Mouse (Mus musculus): ENCODE results near the gene Ccnyl1.
"Not testable (repeated sequence)": the region's sequence is repeated elsewhere in the genome, so short reads cannot be mapped to it uniquely, and the experiment has no call there.

Ccnyl1 gene

GRCm38 (mm10) chr1:64690213-64691013 lies at the start of gene Ccnyl1:
Gene Ccnyl1, plus strand, starts transcription at chr1:64690455.
- peak; percentile 98 to 99 for DNase-seq (ENCODE audit: low spot score in 2 of 2)

- DNase-seq (ENCODE audit: low spot score in 2 of 2) = no peak
Observed at GRCm38 (mm10) chr1:64641069-64641468, 49.2 kb upstream of the Ccnyl1 start.

GRCm38 (mm10) chr1:64642541-64642940 lies 47.7 kb upstream of the Ccnyl1 start:
- not testable (repeated sequence) for DNase-seq (ENCODE audit: low spot score in 2 of 2)

GRCm38 (mm10) chr1:64644513-64644912 lies 45.7 kb upstream of the Ccnyl1 start:
- no peak for DNase-seq (ENCODE audit: low spot score in 2 of 2)

GRCm38 (mm10) chr1:64649362-64650124 lies 40.7 kb upstream of the Ccnyl1 start:
- DNase-seq (ENCODE audit: low spot score in 2 of 2) = no peak

GRCm38 (mm10) chr1:64653701-64654100 lies 36.6 kb upstream of the Ccnyl1 start:
- no peak for DNase-seq (ENCODE audit: low spot score in 2 of 2)

GRCm38 (mm10) chr1:64655415-64655814 lies 34.8 kb upstream of the Ccnyl1 start:
- DNase-seq (ENCODE audit: low spot score in 2 of 2) = no peak

GRCm38 (mm10) chr1:64656423-64657129 lies 33.7 kb upstream of the Ccnyl1 start:
- DNase-seq (ENCODE audit: low spot score in 2 of 2) = no peak

GRCm38 (mm10) chr1:64658876-64659275 lies 31.4 kb upstream of the Ccnyl1 start:
- no peak for DNase-seq (ENCODE audit: low spot score in 2 of 2)

- DNase-seq (ENCODE audit: low spot score in 2 of 2) = no peak
Observed at GRCm38 (mm10) chr1:64667111-64667633, 23.1 kb upstream of the Ccnyl1 start.

GRCm38 (mm10) chr1:64669451-64669850 lies 20.8 kb upstream of the Ccnyl1 start:
- no peak for DNase-seq (ENCODE audit: low spot score in 2 of 2)

GRCm38 (mm10) chr1:64673931-64674330 lies 16.3 kb upstream of the Ccnyl1 start:
- DNase-seq (ENCODE audit: low spot score in 2 of 2) = no peak

- no peak for DNase-seq (ENCODE audit: low spot score in 2 of 2)
Observed at GRCm38 (mm10) chr1:64676060-64676839, 14.0 kb upstream of the Ccnyl1 start.

GRCm38 (mm10) chr1:64681499-64681898 lies 8.8 kb upstream of the Ccnyl1 start:
- DNase-seq (ENCODE audit: low spot score in 2 of 2) = no peak

GRCm38 (mm10) chr1:64683039-64683438 lies 7.2 kb upstream of the Ccnyl1 start:
- no peak for DNase-seq (ENCODE audit: low spot score in 2 of 2)

GRCm38 (mm10) chr1:64684440-64684839 lies 5.8 kb upstream of the Ccnyl1 start:
- DNase-seq (ENCODE audit: low spot score in 2 of 2) = no peak

GRCm38 (mm10) chr1:64688046-64688445 lies 2.2 kb upstream of the Ccnyl1 start:
- no peak for DNase-seq (ENCODE audit: low spot score in 2 of 2)

GRCm38 (mm10) chr1:64689561-64690212 lies 568 bp upstream of the Ccnyl1 start:
- DNase-seq (ENCODE audit: low spot score in 2 of 2) = no peak

GRCm38 (mm10) chr1:64691121-64691551 lies 881 bp downstream of the Ccnyl1 start:
- peak; percentile 18 to 24 for DNase-seq (ENCODE audit: low spot score in 2 of 2)

- DNase-seq (ENCODE audit: low spot score in 2 of 2) = no peak
Observed at GRCm38 (mm10) chr1:64691581-64691980, 1.3 kb downstream of the Ccnyl1 start.

GRCm38 (mm10) chr1:64695156-64695555 lies 4.9 kb downstream of the Ccnyl1 start:
- DNase-seq (ENCODE audit: low spot score in 2 of 2) = no peak

Data from spleen, postnatal 36 days (tissue).